In genomic region chr17:21963302-21963701, GRCm38 (mm10) we compare ENCODE assay signal across 8 mouse cellular contexts. TPM values are rescaled to one million over a fixed set of nuclear protein-coding genes. Genes with fewer than 3 reads are reported as not detected.
DNase-seq lines count a peak whose midpoint lies in the region; ATAC-seq and TF ChIP-seq lines count a peak whose summit lies in the region.

No protein-coding gene starts in this region.

- H3K4me1 ChIP-seq in forebrain, embryonic 10.5 days = peaks cover 19% of the 10 kb centered on the region
- H3K4me1 ChIP-seq in liver, embryonic 14.5 days (replicated peaks; ENCODE audit: control insufficient read depth in 2 of 2, insufficient read depth in 2 of 2, low read length in 1 of 2) = peaks cover 7% of the 10 kb centered on the region in 2 experiments
- no peaks in the 10 kb centered on the region; the same call in 1 of the 2 replicates for H3K4me1 ChIP-seq in thymus, adult 2 months (replicated peaks; ENCODE audit: control insufficient read depth, insufficient read depth, low read length)

- H3K4me3 ChIP-seq in forebrain, embryonic 10.5 days = peak overlapping the region; percentile 66
- H3K4me3 ChIP-seq in liver, embryonic 14.5 days (ENCODE audit: insufficient read depth in 1 of 2, low read depth in 2 of 2, low read length in 2 of 2) = peak overlapping the region; percentile 82 to 98; a peak in 3 of 4 replicates
- H3K4me3 ChIP-seq in thymus, adult 2 months (ENCODE audit: control insufficient read depth, insufficient read depth, low read length) = no peak overlapping the region

- peaks cover 15% of the 10 kb centered on the region; the same call in 1 of the 2 replicates for H3K9me3 ChIP-seq in forebrain, embryonic 10.5 days
- H3K9me3 ChIP-seq in liver, embryonic 14.5 days (ENCODE audit: control insufficient read depth, low read length) = no peaks in the 10 kb centered on the region

- H3K4me2 ChIP-seq in liver, embryonic 14.5 days (ENCODE audit: low read depth) = peak overlapping the region; percentile 85

- peak; percentile 12 for DNase-seq in embryo, embryonic 10.5 days (ENCODE audit: low spot score)
- no peak for DNase-seq in embryo, embryonic 11 days
- peak; percentile 51 for DNase-seq in 416B (ENCODE audit: low read depth)
- DNase-seq in forebrain, embryonic 10.5 days (ENCODE audit: extremely low spot score, low spot score) = no peak
- DNase-seq in liver, embryonic 14.5 days (ENCODE audit: low read depth in 3 of 3, low spot score in 3 of 3) = peak in 1 of 3 experiments; percentile 4
- DNase-seq in right cerebral cortex, adult 2 months (ENCODE audit: low spot score in 2 of 2) = no peak
- no peak for DNase-seq in layer of hippocampus, adult 18-20 months (ENCODE audit: low spot score in 2 of 2)
- DNase-seq in thymus, adult 2 months = no peak

- TF ChIP-seq POLR2A in thymus, adult 2 months (IDR thresholded peaks at IDR 0.05; ENCODE audit: control insufficient read depth, extremely low read depth, insufficient read depth, low read length, poor library complexity) = no peak

- no peak for TF ChIP-seq CTCF in liver, embryonic 14.5 days (IDR thresholded peaks at IDR 0.05; ENCODE audit: low read depth)
- TF ChIP-seq CTCF in thymus, adult 2 months (IDR thresholded peaks at IDR 0.05; ENCODE audit: borderline replicate concordance, control insufficient read depth, extremely low read depth, insufficient read depth, low read length, poor library complexity) = no peak

- no peaks in the 10 kb centered on the region for H3K27me3 ChIP-seq in forebrain, embryonic 10.5 days (ENCODE audit: poor library complexity, severe bottlenecking)
- H3K27me3 ChIP-seq in liver, embryonic 14.5 days (ENCODE audit: control insufficient read depth, insufficient read depth, low read length) = no peaks in the 10 kb centered on the region
- no peaks in the 10 kb centered on the region for H3K27me3 ChIP-seq in thymus, adult 2 months (ENCODE audit: control insufficient read depth, insufficient read depth, low read length)

- H3K9ac ChIP-seq in liver, embryonic 14.5 days (replicated peaks) = peak overlapping the region; percentile 64

- WGBS in forebrain, embryonic 10.5 days = 67% methylated on average over 4 of the region's 4 CpGs
- 14% methylated on average over 4 of the region's 4 CpGs for WGBS in liver, embryonic 14.5 days (ENCODE audit: insufficient replicate concordance)
- WGBS in thymus, adult 2 months = 11% methylated on average over 4 of the region's 4 CpGs

- TF ChIP-seq EP300 in liver, embryonic 14.5 days (IDR thresholded peaks at IDR 0.05; ENCODE audit: low read depth) = no peak

- H3K27ac ChIP-seq in forebrain, embryonic 10.5 days = no peak overlapping the region
- no peak overlapping the region for H3K27ac ChIP-seq in liver, embryonic 14.5 days
- H3K27ac ChIP-seq in thymus, adult 2 months (ENCODE audit: control insufficient read depth, insufficient read depth, low read length) = no peak overlapping the region

- H3K36me3 ChIP-seq in forebrain, embryonic 10.5 days (replicated peaks) = peaks cover 19% of the 10 kb centered on the region
- H3K36me3 ChIP-seq in liver, embryonic 14.5 days (replicated peaks; ENCODE audit: control insufficient read depth, insufficient read depth, low read depth) = no peaks in the 10 kb centered on the region
- no peaks in the 10 kb centered on the region for H3K36me3 ChIP-seq in thymus, adult 2 months (ENCODE audit: control insufficient read depth, insufficient read depth, low read length)

- no peak for ATAC-seq in liver, embryonic 14.5 days (ENCODE audit: insufficient read depth)

RNA-seq across cellular contexts. Expression of gene Zfp943, which starts 0.9 kb away (rescaled TPM):
- polyA plus RNA-seq in forebrain, embryonic 10.5 days (2016; fragmentation: Nextera tagmentation; extraction: Ambion mirVana) = 14.4 and 15.1 TPM in 2 replicates
- 2.2 and 3.5 TPM in 2 replicates for polyA plus RNA-seq in liver, embryonic 14.5 days (2012; rRNA removed)
- polyA plus RNA-seq in liver, embryonic 14.5 days (2014; fragmentation: Nextera tagmentation; extraction: Ambion mirVana) = 5.0 and 6.1 TPM in 2 replicates
- total RNA-seq in layer of hippocampus, adult 18-20 months (2021) = 10 to 100 TPM; 20.7 to 21.2 TPM
- polyA plus RNA-seq in thymus, adult 2 months (2012; rRNA removed) = 9.3 and 10.3 TPM in 2 replicates

RNA-seq across cellular contexts. Expression of gene Zfp942, which starts 1.0 kb away (rescaled TPM):
- 22.0 and 23.0 TPM in 2 replicates for polyA plus RNA-seq in forebrain, embryonic 10.5 days (2016; fragmentation: Nextera tagmentation; extraction: Ambion mirVana)
- polyA plus RNA-seq in liver, embryonic 14.5 days (2012; rRNA removed) = 1.9 and 3.4 TPM in 2 replicates
- 7.5 and 9.5 TPM in 2 replicates for polyA plus RNA-seq in liver, embryonic 14.5 days (2014; fragmentation: Nextera tagmentation; extraction: Ambion mirVana)
- 10 to 100 TPM; 14.6 to 14.8 TPM for total RNA-seq in layer of hippocampus, adult 18-20 months (2021)
- 5.2 and 5.7 TPM in 2 replicates for polyA plus RNA-seq in thymus, adult 2 months (2012; rRNA removed)

RNA-seq across cellular contexts. Expression of gene Zfp995, which starts 53.6 kb away (rescaled TPM):
- 6.0 and 7.1 TPM in 2 replicates for polyA plus RNA-seq in forebrain, embryonic 10.5 days (2016; fragmentation: Nextera tagmentation; extraction: Ambion mirVana)
- polyA plus RNA-seq in liver, embryonic 14.5 days (2012; rRNA removed) = 0.36 and 0.69 TPM in 2 replicates
- 0.92 and 1.9 TPM in 2 replicates for polyA plus RNA-seq in liver, embryonic 14.5 days (2014; fragmentation: Nextera tagmentation; extraction: Ambion mirVana)
- total RNA-seq in layer of hippocampus, adult 18-20 months (2021) = 1 to 10 TPM; 4.3 to 4.9 TPM
- 2.5 and 3.5 TPM in 2 replicates for polyA plus RNA-seq in thymus, adult 2 months (2012; rRNA removed)

Comparison
In these comparisons a context has a peak if more than half of its experiments do, and no peak if none do; other contexts are left out.
1. DNase-seq: peak in embryo, embryonic 10.5 days (single experiment) and 416B (single experiment); none in embryo, embryonic 11 days (single experiment), forebrain, embryonic 10.5 days (single experiment), right cerebral cortex, adult 2 months (0 of 2), layer of hippocampus, adult 18-20 months (0 of 2) and thymus, adult 2 months (single experiment).